Mouse (Mus musculus) heart, embryonic 11.5 days (tissue): ENCODE results near the gene Rnf44. TPM values are rescaled to one million over a fixed set of nuclear protein-coding genes. Genes with fewer than 3 reads are reported as not detected.
A peak's percentile ranks its signal among the peaks of the same experiment; 100 is the strongest.

ENCODE experiments used
- ATAC-seq: fragments of 200-750 bp; cut with Nextera tagmentation; replicated peaks from 2 replicates; pipeline ENCODE4 v1.8.0; 2017; ENCODE audit warnings: moderate library complexity; ENCODE audit not compliant: insufficient number of reproducible peaks, low FRiP score, low TSS enrichment
- H3K27ac ChIP-seq: fragments of 300-500 bp; sonication (generic); 2 replicates; pipeline ENCODE4 v1.5.1; 2014; ENCODE audit warnings: mild to moderate bottlenecking, low read depth, low read length
- H3K27me3 ChIP-seq: fragments of 300-500 bp; sonication (generic); 2 replicates; pipeline ENCODE4 v1.6.1; 2014; ENCODE audit warnings: mild to moderate bottlenecking, low read length, mixed read lengths; ENCODE audit not compliant: control insufficient read depth, insufficient read depth
- H3K36me3 ChIP-seq: fragments of 300-500 bp; sonication (generic); 2 replicates; pipeline ENCODE4 v1.6.1; 2014; ENCODE audit warnings: mild to moderate bottlenecking, low read length, moderate library complexity, mixed read lengths; ENCODE audit not compliant: control insufficient read depth, insufficient read depth
- H3K4me1 ChIP-seq: fragments of 300-500 bp; sonication (generic); 2 replicates; pipeline ENCODE4 v1.6.1; 2014; ENCODE audit warnings: low read length; ENCODE audit not compliant: control insufficient read depth, insufficient read depth
- H3K4me2 ChIP-seq: fragments of 300-500 bp; sonication (generic); 2 replicates; pipeline ENCODE4 v1.6.1; 2014; ENCODE audit warnings: mild to moderate bottlenecking, moderate library complexity
- H3K4me3 ChIP-seq: fragments of 300-500 bp; sonication (generic); 2 replicates; pipeline ENCODE4 v1.5.1; 2014; ENCODE audit warnings: low read depth, low read length
- H3K9ac ChIP-seq: fragments of 300-500 bp; sonication (generic); 2 replicates; pipeline ENCODE4 v1.6.1; 2014; ENCODE audit warnings: mild to moderate bottlenecking, low read depth, low read length, moderate library complexity
- H3K9me3 ChIP-seq: fragments of 300-500 bp; sonication (generic); replicated peaks from 2 replicates; pipeline ENCODE4 v1.6.1; 2016; ENCODE audit warnings: low read length; ENCODE audit not compliant: control insufficient read depth
- WGBS: fragments of 180-500 bp; shearing (Covaris S2); extraction: QIAGEN DNeasy Blood & Tissue Kit; methylation state at CpG from one replicate; pipeline ENCODE4 v1.1.7; 2014; ENCODE audit not compliant: insufficient replicate concordance; 5-methylcytosine and 5-hydroxymethylcytosine counted together
- polyA plus RNA-seq: library from polyadenylated mRNA; unstranded; fragments of >200 nt; fragmentation: Nextera tagmentation; extraction: Ambion mirVana; gene quantifications from 2 replicates; pipeline ENCODE4 v1.2.1, GENCODE M21; 2014

Rnf44 gene
- polyA plus RNA-seq: 70.7 and 75.8 TPM in 2 replicates

DNA sequence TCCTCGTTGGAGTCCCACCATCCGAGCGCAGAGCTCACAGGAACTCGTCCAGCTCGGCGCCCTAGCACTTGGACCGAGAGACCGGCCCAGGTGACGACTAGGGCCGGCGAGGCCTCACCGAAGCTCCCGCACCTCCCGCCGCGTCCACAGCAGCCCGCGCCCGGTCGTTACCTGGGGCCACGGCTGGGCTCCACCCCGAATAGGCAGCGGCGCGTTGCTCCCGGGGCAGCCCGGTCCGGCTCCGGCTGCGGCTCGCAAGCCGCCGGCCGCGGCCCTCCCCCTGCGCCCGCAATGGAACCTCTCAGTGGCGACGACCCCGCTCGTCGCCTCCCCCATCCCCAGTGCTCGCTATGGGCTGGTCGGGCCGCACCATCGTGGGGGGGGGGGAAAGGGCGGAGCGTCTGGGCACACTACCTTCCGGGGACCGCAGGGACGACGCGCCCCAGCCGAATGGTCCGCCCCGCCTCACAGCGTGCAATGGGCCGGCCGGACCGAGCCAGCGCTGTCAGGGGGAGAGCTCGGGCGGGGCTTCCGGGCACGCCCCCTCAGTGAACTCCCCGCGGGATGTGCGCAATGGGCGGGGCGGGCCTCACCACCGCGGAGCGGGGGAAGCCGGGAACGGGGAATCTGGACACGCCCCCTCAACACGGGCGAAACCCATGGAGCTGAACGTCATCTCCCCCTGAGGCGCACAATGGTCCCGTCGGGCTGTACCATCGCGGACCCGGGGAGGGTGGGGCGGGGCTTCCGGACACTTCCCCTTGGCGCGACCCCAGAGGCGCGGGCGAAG, at the start of gene Rnf44:
Gene Rnf44, minus strand, starts transcription at position 350 of the 790 bp plus-strand sequence.
- Histone ChIP-seq H3K9me3 (no peaks in the 10 kb centered on the region), H3K9ac (peak within 1 kb of the TSS; percentile 93), H3K27ac (peak within 1 kb of the TSS; percentile 97), H3K4me3 (peak within 1 kb of the TSS; percentile 85), H3K27me3 (no peaks in the 10 kb centered on the region), H3K4me2 (peak within 1 kb of the TSS; percentile 84), H3K4me1 (peaks cover 12% of the 10 kb centered on the region), H3K36me3 (no peaks in the 10 kb centered on the region)
- peak; percentile 98 for ATAC-seq
- under 1% methylated on average over 90 of the region's 92 CpGs for WGBS

GRCm38 (mm10) chr13:54738213-54738601, 44.5 kb upstream of the Rnf44 start:
- H3K4me1 ChIP-seq: peaks cover 5% of the 10 kb centered on the region; the same call in 1 of the 2 replicates
- H3K27me3 ChIP-seq: peaks cover 62% of the 10 kb centered on the region
- H3K4me2 ChIP-seq: peak overlapping the region; percentile 74
- 2% methylated on average over 34 of the region's 34 CpGs for WGBS
- no peak for ATAC-seq
- no peak overlapping the region for H3K27ac ChIP-seq
- no peaks in the 10 kb centered on the region for H3K36me3 ChIP-seq
- H3K4me3 ChIP-seq: peak overlapping the region; percentile 43
- H3K9me3 ChIP-seq: no peaks in the 10 kb centered on the region
- H3K9ac ChIP-seq: peak overlapping the region; percentile 43; the same call in 1 of the 2 replicates

GRCm38 (mm10) chr13:54737488-54738212, 43.9 kb upstream of the Rnf44 start:
- Histone ChIP-seq H3K36me3 (no peaks in the 10 kb centered on the region), H3K4me1 (peaks cover 5% of the 10 kb centered on the region; the same call in 1 of the 2 replicates), H3K27ac (no peak overlapping the region), H3K9me3 (no peaks in the 10 kb centered on the region), H3K4me3 (peak overlapping the region; percentile 43), H3K27me3 (peaks cover 60% of the 10 kb centered on the region), H3K4me2 (peak overlapping the region; percentile 74), H3K9ac (peak overlapping the region; percentile 43; the same call in 1 of the 2 replicates)
- ATAC-seq: 0 out of 2 replicates have a peak, but pooled peaks have one; percentile 25
- 1% methylated on average over 62 of the region's 87 CpGs for WGBS

DNA sequence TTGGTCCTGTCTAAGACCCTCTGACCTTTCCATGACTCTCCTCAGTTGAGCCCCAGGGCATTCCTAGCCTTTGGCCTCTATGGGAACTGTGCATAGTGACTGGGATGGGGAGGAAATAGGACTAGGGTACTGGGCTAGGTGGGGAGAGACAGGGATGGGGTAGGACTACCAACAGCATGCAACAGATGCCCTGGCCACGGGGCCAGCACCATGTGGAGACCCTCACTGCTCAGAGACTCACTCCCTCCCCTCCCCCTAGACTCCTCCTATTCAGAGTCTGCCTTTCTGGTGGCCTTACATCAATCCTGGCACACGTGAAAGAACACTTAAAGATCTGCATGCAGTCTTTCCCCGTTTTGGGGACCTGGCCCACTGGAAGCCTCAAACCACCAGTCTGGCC, 43.2 kb upstream of the Rnf44 start:
- Histone ChIP-seq H3K9ac (no peak overlapping the region), H3K4me3 (peak overlapping the region; percentile 43), H3K4me2 (peak overlapping the region; percentile 74)

GRCm38 (mm10) chr13:54726131-54726530, 32.4 kb upstream of the Rnf44 start:
- no peaks in the 10 kb centered on the region for H3K9me3 ChIP-seq
- H3K9ac ChIP-seq: no peak overlapping the region
- WGBS: 70% methylated on average over 11 of the region's 11 CpGs
- H3K4me2 ChIP-seq: no peak overlapping the region
- H3K4me1 ChIP-seq: no peaks in the 10 kb centered on the region
- no peak overlapping the region for H3K27ac ChIP-seq
- no peak for ATAC-seq
- no peak overlapping the region for H3K4me3 ChIP-seq
- peaks cover 2% of the 10 kb centered on the region; the same call in 1 of the 2 replicates for H3K27me3 ChIP-seq
- H3K36me3 ChIP-seq: no peaks in the 10 kb centered on the region

More for the DNA sequence above, 43.2 kb upstream of the Rnf44 start:
- ATAC-seq: no peak
- Histone ChIP-seq H3K4me1 (peaks cover 5% of the 10 kb centered on the region; the same call in 1 of the 2 replicates), H3K27ac (no peak overlapping the region), H3K36me3 (no peaks in the 10 kb centered on the region), H3K9me3 (no peaks in the 10 kb centered on the region), H3K27me3 (peaks cover 62% of the 10 kb centered on the region)
- WGBS: 18% methylated on average over 3 of the region's 3 CpGs

DNA sequence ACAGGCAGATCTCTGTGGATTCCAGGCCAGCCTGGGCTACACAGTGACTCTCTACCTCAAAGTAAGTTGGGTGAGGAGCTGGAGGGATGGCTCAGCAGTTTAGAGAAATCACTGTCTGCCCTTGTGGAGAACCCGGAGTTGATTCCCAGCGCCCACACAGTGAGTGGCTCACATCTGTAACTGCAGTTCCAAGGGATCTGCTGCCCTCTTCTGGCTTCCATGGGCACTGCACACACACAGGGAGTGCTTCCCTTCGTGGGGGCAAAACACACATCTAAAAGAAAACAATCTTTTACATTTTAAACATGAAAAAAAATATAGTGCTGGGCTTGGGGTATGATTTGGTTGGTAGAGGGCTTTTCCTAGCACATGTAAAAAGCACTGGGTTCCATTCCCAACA, 29.4 kb upstream of the Rnf44 start:
- H3K27ac ChIP-seq: no peak overlapping the region
- H3K27me3 ChIP-seq: peaks cover under 1% of the 10 kb centered on the region; the same call in 1 of the 2 replicates
- no peak overlapping the region for H3K4me2 ChIP-seq
- H3K9me3 ChIP-seq: no peaks in the 10 kb centered on the region
- ATAC-seq: no peak
- no peak overlapping the region for H3K9ac ChIP-seq
- 79% methylated on average over 3 of the region's 3 CpGs for WGBS
- H3K4me3 ChIP-seq: no peak overlapping the region
- no peaks in the 10 kb centered on the region for H3K4me1 ChIP-seq
- H3K36me3 ChIP-seq: no peaks in the 10 kb centered on the region

DNA sequence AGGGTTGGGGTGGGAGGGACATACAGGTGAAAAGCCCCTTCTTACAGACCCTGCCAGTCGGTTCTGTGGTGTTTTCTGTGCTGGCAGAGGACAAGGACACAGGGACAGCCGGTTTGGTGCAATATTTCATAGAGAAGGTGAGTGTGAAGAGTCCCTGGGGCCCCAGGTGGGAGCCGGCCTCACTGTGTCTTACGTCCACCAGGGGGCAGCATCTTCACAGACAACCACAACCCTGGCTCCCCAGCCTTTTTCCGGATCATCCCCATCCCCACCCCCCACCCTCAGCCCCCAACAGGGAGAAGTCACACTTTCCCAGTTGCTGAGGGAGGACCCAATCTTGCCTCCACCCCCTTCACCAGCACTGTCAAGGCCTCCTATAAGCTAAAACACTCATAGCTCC, 23.2 kb upstream of the Rnf44 start:
- Histone ChIP-seq H3K9ac (no peak overlapping the region), H3K4me1 (no peaks in the 10 kb centered on the region), H3K9me3 (no peaks in the 10 kb centered on the region), H3K27me3 (peaks cover 6% of the 10 kb centered on the region), H3K27ac (no peak overlapping the region), H3K4me3 (no peak overlapping the region), H3K36me3 (no peaks in the 10 kb centered on the region), H3K4me2 (no peak overlapping the region)
- 2% methylated on average over 5 of the region's 5 CpGs for WGBS
- no peak for ATAC-seq

- no peaks in the 10 kb centered on the region for H3K4me1 ChIP-seq
- H3K4me3 ChIP-seq: no peak overlapping the region
- WGBS: 67% methylated on average over 10 of the region's 10 CpGs
- no peak overlapping the region for H3K9ac ChIP-seq
- no peak overlapping the region for H3K27ac ChIP-seq
- no peaks in the 10 kb centered on the region for H3K9me3 ChIP-seq
- ATAC-seq: no peak
- H3K4me2 ChIP-seq: no peak overlapping the region
- peaks cover 6% of the 10 kb centered on the region for H3K27me3 ChIP-seq
- H3K36me3 ChIP-seq: no peaks in the 10 kb centered on the region
Observed at GRCm38 (mm10) chr13:54714996-54715395, 21.3 kb upstream of the Rnf44 start.
